In the genomic region with DNA sequence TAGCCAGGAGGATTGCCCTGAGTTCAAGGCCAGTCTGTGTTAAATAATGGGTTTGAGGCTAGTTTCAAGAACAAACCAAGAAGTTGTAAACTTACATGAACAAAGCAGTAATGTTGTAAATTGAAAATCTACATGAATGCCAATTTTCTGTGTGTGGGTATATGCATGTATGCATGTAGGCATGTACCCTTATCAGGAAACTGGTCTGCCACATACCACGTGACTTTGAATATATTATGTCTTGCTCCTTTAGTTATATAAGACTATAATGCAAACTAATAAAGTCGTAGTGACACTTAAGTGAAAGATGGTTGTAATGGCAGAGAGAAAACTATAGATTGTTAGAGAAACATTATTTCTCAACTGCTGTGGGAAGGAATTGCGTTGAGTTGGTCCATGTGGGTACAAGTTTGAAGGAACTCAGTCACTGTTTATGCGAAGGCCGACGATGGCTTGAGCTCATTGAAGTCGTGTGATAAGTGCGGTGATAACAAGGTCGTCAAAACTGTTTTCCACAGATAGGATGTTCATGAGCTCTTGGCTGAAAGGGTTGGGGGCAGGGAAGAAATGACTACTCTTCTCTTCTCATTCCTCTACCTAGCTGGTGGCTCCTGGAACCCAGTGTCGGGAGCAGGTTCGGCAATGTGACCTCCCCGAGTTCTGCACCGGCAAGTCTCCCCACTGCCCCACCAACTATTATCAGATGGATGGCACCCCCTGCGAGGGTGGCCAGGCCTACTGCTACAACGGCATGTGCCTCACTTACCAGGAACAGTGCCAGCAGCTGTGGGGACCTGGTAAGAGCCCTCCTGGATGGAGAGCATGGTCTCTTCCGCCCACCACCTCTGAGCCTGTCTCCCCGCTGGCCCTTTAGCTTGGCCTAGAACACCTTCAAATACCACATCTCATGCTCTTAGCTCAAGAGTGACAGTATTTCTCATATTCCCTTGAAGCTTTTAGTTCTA, we compare ENCODE assay signal across 12 mouse cellular contexts. TPM values are rescaled to one million over a fixed set of nuclear protein-coding genes. Genes with fewer than 3 reads are reported as not detected.
"Had no signal": no experiment of that assay in that cellular context is flagged by ENCODE, and none has a peak within 500 bp of the region (broad histone marks: within the 10 kb centered on the region; RNA-seq: fewer than 3 reads in every experiment).

No protein-coding gene starts in this region.

- DNase-seq: kidney, adult 8-10 months; kidney, postnatal 25 days; lung, adult 2 months; thymus, postnatal 4 days had no signal

- H3K4me1 ChIP-seq: neural tube, embryonic 15.5 days had no signal

- H3K9ac ChIP-seq: neural tube, embryonic 15.5 days had no signal

- H3K4me3 ChIP-seq: left cerebral cortex, adult 2 months; limb, embryonic 10.5 days; neural tube, embryonic 15.5 days had no signal

- H3K9me3 ChIP-seq: limb, embryonic 10.5 days; neural tube, embryonic 15.5 days had no signal

- H3K27me3 ChIP-seq: neural tube, embryonic 15.5 days had no signal

- H3K4me2 ChIP-seq: midbrain, embryonic 11.5 days; neural tube, embryonic 15.5 days had no signal

- ATAC-seq: intestine, embryonic 16.5 days; midbrain, embryonic 16.5 days had no signal

- H3K27ac ChIP-seq: left cerebral cortex, adult 2 months; limb, embryonic 10.5 days; neural tube, embryonic 15.5 days; stomach, postnatal 0 days had no signal

RNA-seq across cellular contexts. Expression of a gene that starts 35.0 kb away (rescaled TPM):
- total RNA-seq: megakaryocyte, adult 5-6 weeks had no signal
